Mouse (Mus musculus): ENCODE measurements around the gene Tbc1d2.
"Not testable (repeated sequence)": the region's sequence is repeated elsewhere in the genome, so short reads cannot be mapped to it uniquely, and the experiment has no call there.

Tbc1d2 gene

DNA sequence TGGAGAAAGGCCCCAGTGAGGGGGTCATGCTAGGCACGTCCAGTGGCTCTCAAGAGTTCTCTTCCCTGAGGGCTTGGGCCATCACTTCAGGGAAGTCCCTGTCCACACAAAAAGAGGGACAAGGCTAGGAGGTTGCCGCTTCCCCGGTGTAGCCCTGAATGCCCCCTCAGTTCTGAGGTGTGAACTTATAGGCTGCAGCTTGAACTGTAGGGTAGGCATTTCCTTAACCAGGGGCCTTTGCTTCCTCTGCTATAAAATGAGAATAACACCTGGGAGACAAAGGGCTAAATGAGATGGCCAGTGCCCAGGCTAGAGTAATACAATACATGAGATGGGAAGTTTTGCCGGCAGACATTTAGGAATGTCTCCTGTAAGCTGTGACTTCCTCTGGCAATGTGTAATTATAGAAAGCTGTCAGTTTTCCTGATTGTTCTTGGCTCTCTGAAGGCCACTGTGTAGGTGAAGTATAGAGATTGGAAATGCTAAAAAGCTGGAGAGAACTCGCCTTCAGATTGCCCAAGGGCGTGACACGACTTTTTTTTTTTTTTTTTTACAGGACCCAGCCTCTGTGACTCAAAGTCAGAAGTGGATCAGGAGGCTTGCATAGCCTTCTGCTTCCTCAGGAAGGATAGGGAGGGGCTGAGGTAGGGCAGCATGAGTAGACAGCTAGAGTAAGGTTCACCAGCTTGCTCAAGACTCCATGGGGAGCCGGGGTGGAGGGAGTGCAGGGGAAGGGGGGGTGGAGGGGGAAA, 6.9 kb downstream of the Tbc1d2 start:
- peak in 1 of 2 experiments; percentile 41 for DNase-seq (ENCODE audit: inconsistent age in 2 of 2, low spot score in 1 of 2)

DNA sequence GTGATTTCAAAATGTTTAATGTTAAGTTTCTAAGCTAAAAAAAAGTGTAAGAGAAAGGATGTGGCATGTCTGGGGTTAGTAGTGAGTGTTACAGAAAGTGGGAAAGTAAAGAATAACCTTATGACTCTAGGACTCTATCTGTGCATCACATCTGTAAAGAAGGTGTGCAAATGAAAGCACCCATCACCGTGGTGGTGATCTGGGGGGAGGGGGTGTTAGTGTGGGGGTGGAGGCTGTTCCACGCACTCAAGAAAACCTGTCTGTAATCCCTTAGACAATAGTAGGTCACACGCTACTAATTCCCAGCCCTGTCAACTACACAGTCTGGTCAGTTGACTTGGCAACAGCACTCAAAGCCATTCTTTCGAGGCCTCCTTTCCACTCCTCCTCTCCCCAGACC, 8.7 kb downstream of the Tbc1d2 start:
- DNase-seq (ENCODE audit: inconsistent age in 2 of 2, low spot score in 1 of 2) = no peak

DNA sequence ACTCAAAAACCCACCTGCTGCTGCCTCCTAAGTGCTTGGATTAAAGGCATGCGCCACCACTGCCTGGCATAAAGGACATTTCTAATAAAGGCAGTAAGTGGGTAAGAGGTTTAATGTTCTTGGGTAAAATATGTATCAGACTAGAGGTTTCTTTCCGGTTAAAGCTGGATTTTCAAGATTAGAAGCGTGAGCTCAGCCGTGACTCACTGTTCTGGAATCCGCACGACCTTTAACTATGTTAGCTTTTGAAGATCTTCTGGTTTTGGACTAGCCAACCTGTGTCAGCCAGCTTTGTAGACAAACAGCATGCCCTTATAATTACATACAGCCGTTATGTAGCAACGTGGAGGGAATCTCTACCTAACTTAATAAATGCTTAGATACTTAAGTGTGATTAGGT, 10.1 kb downstream of the Tbc1d2 start:
- DNase-seq (ENCODE audit: inconsistent age in 2 of 2, low spot score in 1 of 2) = peak; percentile 76 to 85

DNA sequence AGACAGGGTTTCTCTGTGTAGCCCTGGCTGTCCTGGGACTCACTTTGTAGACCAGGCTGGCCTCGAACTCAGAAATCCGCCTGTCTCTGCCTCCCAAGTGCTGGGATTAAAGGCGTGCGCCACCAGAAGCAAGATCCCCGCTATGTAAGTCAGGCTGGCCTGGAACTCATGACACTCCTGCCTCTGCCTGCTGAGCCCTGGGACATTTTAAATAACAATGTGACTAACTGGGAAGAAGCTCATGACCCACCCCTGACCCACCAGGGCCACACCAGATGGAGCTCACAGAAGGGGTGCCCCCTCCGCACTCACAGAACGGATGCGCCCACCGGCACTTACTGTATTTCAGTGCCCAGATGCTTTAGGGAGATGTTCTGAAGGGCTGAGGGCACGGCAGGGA, 12.8 kb downstream of the Tbc1d2 start:
- not testable (repeated sequence) for DNase-seq (ENCODE audit: inconsistent age in 2 of 2, low spot score in 1 of 2)

DNA sequence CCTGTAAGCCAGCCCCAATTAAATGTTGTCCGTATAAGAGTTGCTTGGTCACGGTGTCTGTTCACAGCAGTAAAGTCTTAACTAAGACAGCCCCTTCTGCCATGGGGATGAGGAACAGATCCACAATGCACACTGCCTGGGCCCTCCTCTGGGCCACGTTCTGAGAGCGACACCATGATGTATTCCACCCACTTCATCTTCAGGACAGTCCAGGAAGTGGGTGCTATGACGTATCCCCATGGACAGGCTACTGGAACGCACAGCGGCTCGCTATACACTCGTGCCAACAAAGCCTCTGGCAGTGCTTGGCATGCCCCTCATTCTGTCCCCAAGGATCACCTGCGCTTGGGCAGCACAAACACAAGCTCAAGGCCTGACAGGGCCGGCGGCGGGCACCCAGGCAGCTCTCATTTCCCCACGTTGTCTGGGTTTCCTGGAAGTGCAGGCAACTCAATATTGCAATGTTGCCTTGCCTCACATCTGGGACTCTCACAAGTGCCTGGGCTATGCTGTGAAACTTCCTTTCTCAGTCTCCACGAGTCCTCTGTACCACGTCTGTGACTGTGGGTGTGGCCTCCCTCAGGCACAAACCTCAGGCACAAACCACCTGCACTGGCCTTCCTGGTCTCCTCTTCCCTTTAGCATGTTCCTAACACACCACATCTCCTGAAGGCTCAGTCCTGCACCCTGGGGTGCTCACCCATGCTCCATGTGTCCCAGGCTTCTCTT, 14.1 kb downstream of the Tbc1d2 start:
- no peak for DNase-seq (ENCODE audit: inconsistent age in 2 of 2, low spot score in 1 of 2)

DNA sequence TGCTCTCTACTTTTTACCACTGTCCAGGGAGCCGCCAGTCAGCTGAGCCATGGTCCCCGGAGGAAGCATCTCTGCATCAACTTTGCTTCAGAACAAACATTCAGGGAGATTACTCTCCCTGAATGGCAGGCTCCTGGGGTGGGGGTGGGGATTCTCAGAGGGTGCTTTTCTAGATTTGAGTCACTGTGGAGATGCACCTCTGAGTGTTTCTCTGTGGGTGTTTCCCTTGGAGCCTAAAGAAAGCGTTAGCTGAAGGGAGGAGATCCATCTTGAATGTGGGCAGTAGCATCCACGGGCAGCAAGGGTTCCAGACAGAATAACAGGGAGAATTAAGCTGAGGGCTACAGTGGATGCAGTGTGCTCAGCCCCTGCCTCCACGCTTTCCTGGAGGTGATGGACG, 15.1 kb downstream of the Tbc1d2 start:
- no peak for DNase-seq (ENCODE audit: inconsistent age in 2 of 2, low spot score in 1 of 2)

DNA sequence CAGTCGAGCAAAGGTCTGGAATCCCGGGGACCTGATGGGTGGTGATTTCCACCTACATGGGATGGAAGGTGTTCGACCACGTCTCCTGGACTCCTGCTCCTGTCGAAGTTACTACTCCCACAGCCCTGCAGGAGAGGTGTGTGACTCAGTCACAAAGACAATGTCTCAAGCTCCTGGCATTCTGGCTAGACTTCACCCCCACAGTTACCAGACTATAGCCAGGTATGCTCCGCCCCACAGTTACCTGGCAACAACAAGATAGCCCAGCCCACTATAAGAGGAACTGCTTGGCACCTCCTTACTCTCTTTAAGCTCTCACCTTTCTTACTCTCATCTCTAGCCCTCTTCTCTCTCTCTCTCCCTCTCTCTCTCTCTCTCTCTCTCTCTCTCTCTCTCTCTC, 16.4 kb downstream of the Tbc1d2 start:
- DNase-seq (ENCODE audit: inconsistent age in 2 of 2, low spot score in 1 of 2) = not testable (repeated sequence)

DNA sequence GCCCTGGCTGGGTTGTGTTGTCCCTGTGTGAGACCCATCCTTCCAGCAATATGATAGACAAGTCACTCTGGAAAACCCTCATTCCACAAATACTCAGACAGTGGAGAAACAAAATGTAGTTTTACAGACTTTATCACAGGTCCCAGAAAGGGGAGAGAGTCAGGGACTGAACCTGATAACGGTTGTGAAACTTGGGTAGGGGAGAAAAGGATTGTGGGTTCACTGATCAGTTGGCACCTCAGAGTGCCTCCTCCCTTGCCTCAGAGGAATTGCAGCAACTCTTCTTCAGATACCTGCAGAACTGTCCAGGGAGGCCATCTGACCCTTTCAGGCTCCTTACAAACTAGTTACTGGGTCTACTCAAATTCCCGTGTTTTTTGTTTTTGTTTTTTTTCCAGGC, 17.5 kb downstream of the Tbc1d2 start:
- no peak for DNase-seq (ENCODE audit: inconsistent age in 2 of 2, low spot score in 1 of 2)

DNA sequence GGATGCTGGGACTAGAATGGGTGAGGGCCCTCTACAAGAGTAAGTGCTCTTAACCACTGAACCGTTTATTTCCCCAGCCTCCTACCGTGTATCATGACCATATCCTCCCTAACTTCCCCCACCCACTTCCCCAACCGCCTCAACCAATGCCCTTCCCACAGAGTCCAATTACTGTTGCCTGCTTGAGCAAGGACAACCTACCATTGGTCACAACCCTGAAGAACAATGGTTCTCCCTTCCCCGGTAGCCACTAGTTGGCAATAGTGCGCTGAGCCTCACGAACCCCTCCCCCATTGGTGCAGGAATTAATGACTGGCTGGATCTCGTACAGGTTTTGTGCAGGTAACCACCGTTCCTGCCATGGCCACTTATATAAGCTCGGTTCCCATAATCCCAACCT, 19.6 kb downstream of the Tbc1d2 start:
- DNase-seq (ENCODE audit: inconsistent age in 2 of 2, low spot score in 1 of 2) = peak in 1 of 2 experiments; percentile 58

DNA sequence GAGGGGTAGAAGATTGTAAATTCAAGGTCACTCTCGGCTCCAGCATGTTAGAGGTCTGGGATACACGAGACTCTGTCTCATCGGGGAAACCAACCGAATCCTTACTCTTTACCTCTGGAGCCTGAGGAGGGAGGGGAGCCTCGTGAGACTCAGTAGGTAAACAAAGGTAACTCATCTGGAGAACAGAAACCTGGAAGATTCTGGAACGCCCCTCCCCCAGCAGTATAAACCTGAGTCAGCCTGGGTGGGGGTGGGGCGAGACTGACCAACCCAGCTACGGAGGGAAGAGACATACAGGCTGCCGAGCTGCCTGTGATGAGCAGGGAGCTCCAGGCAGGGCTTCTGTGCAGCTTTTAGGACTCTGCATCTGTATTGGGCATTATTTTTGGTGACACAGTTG, 21.1 kb downstream of the Tbc1d2 start:
- DNase-seq (ENCODE audit: inconsistent age in 2 of 2, low spot score in 1 of 2) = peak in 1 of 2 experiments; percentile 57

DNA sequence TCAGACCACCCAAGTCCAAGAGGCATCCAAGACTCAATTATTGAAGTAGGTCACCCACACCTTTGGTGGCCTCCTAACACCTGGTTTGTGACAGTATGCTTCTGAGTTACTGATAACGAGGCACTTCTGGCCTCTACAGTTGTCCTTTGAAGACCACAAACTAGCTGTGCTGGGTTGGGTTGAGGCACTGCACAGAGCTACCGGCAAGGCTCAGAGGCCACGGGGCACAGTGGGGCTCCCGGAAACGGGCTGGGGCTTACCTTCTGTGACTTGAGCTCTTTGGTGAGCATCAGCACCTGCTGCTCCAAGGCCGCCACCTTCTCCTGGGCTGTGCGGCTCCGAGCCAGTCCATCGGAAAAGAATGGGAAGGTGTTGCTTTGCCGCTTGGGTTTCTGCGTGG, 21.9 kb downstream of the Tbc1d2 start:
- no peak for DNase-seq (ENCODE audit: inconsistent age in 2 of 2, low spot score in 1 of 2)

DNA sequence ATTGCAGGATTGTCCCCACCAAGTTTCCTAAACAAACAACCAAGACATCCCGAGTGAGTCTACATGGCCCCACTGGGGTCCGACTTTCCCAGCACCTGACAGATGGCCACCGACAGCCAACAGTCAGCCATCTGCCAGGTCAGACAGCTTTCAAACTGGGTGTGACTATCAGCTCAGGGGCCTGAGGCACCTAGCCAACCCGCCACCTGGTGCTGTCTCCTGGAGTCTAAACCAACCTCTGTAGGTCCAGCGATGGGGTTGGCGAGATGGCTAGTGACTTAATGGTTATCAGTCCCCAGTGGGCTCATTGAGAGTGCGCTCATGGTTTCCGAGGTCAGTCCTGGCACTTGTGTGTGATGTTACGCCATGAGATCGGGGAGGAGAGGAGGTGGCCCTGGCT, 24.9 kb downstream of the Tbc1d2 start:
- no peak for DNase-seq (ENCODE audit: inconsistent age in 2 of 2, low spot score in 1 of 2)

DNA sequence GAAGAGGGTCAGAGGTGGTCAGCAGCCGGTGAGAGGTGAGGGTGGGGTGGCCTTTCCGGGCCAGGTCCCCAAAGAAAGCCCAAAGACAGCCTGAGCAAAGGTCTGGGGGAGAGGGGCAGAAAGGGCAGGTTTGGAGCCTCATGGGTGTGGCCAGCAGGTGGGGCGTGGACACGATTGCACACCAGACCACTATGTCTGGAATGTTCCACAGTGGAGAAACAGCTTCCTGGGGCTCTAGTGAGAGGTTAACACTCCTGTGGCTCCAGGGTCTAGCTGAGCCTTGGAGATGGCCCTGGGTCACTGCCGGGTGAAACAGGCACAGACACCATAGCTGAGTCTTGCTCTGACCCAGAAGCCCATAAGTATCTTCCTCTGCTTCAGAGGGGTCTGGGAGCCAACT, 27.0 kb downstream of the Tbc1d2 start:
- DNase-seq (ENCODE audit: inconsistent age in 2 of 2, low spot score in 1 of 2) = no peak

DNA sequence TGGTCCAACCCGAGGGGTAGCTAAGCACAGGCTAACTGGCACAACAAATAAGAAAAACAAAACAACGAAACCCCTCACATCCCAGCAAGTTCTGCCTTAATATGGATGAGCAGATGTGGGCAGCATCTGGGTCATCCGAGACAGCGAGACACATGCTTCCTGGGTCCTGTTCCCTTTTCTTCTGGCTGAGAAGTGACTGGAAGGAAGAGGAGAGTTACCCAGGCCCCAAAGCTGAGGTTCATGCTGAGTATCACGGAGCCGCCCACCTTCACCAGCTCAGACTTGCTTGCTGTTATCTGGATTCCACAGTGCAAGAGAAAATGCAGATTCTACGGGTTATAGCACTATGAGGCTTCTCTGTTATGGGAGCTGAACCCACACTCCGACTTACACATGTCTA, 29.1 kb downstream of the Tbc1d2 start:
- no peak for DNase-seq (ENCODE audit: inconsistent age in 2 of 2, low spot score in 1 of 2)

DNA sequence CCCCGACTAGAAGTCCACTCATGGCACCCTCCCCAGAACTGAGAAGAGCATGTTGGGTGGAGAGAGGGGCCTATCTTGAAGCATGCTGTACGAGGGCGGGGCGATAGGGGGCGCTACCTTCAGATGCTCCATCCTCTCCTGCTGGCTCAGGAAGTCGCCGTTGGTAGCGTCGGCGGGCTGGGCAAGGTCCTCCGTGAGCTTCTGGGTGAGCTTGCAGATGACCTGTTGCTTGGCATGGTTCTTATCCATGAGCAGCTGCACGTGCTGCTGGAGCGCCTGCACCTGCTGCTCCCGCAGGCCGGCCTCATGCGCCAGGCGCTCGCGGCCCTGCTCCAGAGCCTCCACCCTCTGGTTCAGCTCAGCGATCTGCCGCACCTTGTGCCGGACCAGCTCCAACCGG, 29.7 kb downstream of the Tbc1d2 start:
- no peak for DNase-seq (ENCODE audit: inconsistent age in 2 of 2, low spot score in 1 of 2)

DNA sequence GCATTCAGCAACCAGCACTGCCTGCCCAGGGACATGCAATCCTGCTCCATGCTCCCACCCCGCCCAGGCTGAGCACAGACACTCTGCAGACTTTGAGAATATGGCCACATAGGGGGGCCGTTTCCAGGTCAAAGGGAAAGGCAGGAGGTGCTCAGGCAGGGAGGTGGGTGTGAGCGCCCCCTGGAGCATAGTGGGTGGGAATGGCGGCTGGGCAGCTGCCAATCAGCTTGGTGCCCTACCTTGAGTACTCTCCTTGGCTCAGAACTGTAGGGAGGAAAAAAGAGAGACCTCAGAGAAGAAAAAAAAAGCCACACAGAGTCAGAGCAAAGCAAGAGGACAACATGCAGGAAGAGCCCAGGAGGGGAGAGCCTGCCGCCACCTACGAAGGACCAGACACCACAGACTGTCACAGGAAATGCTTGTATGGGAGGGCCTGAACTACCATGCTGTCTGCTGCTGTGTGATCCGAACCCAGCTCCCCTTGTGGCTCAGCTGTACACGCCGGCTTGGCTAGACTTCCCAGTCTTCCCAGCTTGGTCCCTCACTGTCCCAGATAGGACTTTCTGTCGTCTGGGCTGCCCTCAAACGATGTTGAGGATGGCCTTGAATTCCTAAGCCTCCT, 31.7 kb downstream of the Tbc1d2 start:
- no peak for DNase-seq (ENCODE audit: inconsistent age in 2 of 2, low spot score in 1 of 2)

DNA sequence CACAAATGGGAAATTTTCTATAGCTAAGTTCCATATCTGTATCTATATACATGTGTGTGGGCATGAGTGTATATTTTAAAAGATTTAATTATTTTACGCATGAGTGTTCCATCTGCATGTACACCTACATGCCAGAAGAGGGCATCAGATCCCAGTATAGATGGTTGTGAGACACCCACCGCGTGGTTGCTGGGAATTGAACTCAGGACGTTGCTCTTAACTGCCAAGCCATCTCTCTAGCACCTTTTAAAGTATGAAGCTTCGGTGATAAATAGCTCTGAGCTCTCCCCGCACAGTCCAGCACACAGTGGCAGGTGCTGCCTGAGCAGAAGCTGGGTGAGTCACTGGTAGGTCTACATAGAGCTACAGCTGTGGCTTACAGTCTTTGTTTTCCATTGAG, 32.6 kb downstream of the Tbc1d2 start:
- no peak for DNase-seq (ENCODE audit: inconsistent age in 2 of 2, low spot score in 1 of 2)

DNA sequence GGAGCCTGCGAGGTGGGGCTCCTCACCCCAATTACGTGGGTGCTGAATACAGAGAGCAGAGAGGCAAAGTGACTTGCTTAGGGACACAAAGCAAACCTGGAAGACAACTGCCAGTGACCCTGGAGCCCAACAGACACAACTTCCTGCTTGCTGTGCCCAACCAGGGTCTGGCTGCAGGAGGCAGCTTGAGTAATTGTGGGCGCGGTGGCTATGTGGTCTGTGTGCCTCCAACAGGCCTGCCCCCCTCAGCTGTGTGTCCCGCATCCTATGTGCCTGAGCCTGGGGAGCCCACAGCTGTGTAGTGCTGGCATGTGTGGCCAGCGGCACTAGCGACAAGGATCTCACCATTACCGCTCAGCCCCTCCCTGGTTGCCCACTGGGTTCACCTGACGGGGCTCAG, 35.4 kb downstream of the Tbc1d2 start:
- no peak for DNase-seq (ENCODE audit: inconsistent age in 2 of 2, low spot score in 1 of 2)

DNA sequence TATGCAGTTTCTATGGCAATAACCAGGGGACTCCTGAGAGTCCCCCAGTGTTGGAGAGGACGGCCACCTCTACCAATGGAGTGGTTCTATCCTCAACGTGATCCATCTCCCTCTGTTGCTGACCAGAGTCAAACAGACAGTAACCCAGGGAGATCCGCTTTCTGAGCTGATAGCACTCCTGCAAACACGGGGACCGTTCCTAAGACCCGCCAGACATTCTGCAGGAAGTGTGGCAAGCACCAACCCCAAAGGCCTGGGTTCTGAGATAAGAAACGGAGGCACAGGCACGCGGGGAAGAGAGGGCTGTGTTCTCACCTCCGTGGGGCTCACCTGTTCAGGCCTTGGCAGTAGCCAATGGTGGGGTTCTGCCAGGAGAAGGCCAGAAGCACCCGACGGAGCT, 36.4 kb downstream of the Tbc1d2 start:
- DNase-seq (ENCODE audit: inconsistent age in 2 of 2, low spot score in 1 of 2) = no peak

DNA sequence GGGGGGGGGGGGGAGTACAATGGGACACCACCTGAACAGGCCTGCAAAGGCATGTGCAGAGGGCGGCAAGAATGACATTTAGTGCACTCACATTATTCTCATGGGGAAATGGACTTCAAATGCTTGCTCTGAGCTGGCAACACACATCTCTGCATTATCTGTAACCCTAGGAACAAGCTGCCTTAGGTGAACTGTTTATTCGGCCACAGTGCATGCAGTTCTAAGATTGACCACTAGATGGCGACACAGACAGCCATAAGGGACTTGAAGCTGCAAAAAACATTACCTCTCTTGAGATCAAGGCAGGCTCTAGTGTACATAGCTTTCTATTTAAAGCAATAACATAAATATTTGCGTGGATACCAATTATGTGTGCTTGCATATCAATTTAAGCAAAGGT, 38.8 kb downstream of the Tbc1d2 start:
- DNase-seq (ENCODE audit: inconsistent age in 2 of 2, low spot score in 1 of 2) = peak; percentile 81 to 96

DNA sequence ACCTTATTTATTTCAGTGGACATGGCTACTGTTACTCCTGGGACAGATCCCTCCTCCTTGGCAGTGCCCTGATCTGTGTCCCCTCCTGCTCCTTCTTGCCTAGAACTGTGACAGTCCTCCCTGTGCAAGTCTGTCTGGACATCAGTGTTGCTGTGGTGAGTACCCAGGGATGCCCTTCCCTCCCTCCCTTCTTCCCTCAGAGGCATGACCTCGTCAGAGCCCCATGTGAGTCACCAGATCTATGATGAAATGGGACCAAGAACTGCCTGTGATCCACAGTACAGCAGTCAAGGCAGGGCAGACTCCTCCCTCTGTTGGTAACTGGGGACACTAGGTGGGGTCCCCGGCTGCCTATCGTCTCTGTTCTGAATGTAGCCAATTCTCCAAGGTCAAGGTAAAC, 42.4 kb downstream of the Tbc1d2 start:
- peak; percentile 79 to 88 for DNase-seq (ENCODE audit: inconsistent age in 2 of 2, low spot score in 1 of 2)

DNA sequence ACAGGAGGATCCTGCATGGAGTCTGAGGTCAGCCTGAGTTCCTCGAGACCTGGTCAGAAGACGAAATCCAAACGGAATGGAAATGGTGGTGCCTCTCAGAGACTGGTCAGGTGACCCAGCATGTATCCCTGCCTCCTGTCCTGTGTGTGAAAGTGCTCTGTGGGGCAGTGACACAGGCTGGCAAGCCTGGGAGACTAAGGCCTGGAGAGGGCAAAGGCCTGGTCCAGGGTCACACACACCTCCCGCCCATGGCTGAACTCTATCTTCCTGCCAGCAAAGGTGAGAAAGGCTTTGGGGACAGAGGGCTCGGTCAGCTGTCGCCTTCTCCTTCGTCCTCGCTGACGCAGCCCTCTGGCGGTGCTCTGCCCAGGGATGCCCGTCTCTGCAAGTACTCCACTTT, 44.6 kb downstream of the Tbc1d2 start:
- no peak for DNase-seq (ENCODE audit: inconsistent age in 2 of 2, low spot score in 1 of 2)

Measured in adrenal gland, adult (tissue).